Mouse (Mus musculus): ENCODE results near the gene Calu. TPM values are rescaled to one million over a fixed set of nuclear protein-coding genes. Genes with fewer than 3 reads are reported as not detected.

Gene Calu
- total RNA-seq, 2 experiments from 2014 or later, result 69.6 to 72.7 TPM

GRCm38 (mm10) chr6:29415446-29415845, 67.6 kb downstream of the Calu start:
- no peak for DNase-seq (ENCODE audit: extremely low spot score in 1 of 2, low spot score in 1 of 2)

- DNase-seq (ENCODE audit: extremely low spot score in 1 of 2, low spot score in 1 of 2), result no peak
Observed at GRCm38 (mm10) chr6:29420596-29420995, 72.7 kb downstream of the Calu start.

- no peak for DNase-seq (ENCODE audit: extremely low spot score in 1 of 2, low spot score in 1 of 2)
Observed at GRCm38 (mm10) chr6:29425118-29425517, 77.2 kb downstream of the Calu start.

- DNase-seq (ENCODE audit: extremely low spot score in 1 of 2, low spot score in 1 of 2), result no peak
Observed at GRCm38 (mm10) chr6:29426331-29426730, 78.5 kb downstream of the Calu start.

Small RNAs within 50 kb of the gene (microRNA-seq; reads per million reads assigned to microRNA genes)
- 0.18 to 0.80 reads per million in 2 experiments for gene Gm26220
- gene Gm44354, result 0 reads per million in 2 experiments

Other genes with a start within 250 kb of the Calu start
- 10 to 100 TPM; 35.6 to 49.6 TPM for gene Rbm28, start 183.1 kb upstream of the Calu start, total RNA-seq (2021)
- 1 to 10 TPM; 3.2 to 3.6 TPM for gene Prrt4, start 168.5 kb upstream of the Calu start, total RNA-seq (2021)
- gene Impdh1, start 131.7 kb upstream of the Calu start, total RNA-seq (2021), result 10 to 100 TPM; 44.4 to 48.3 TPM
- 1 to 10 TPM; 4.6 to 6.6 TPM for gene Hilpda, start 75.6 kb upstream of the Calu start, total RNA-seq (2021)
- gene Fam71f2, start 68.5 kb upstream of the Calu start, total RNA-seq (2021), result 1 to 10 TPM in 1 of 2 experiments, not detected in 1; 1.0 TPM
- gene Fam71f1, start 28.9 kb upstream of the Calu start, total RNA-seq (2021), result not detected
- gene Opn1sw, start 40.4 kb downstream of the Calu start, total RNA-seq (2021), result under 1 TPM; 0.19 to 0.20 TPM
- gene Ccdc136, start 48.2 kb downstream of the Calu start, total RNA-seq (2021), result 10 to 100 TPM; 59.8 to 60.9 TPM
- gene Flnc, start 85.2 kb downstream of the Calu start, total RNA-seq (2021), result 1 to 10 TPM in 1 of 2 experiments, under 1 TPM in 1; 0.96 to 1.4 TPM
- gene Atp6v1f, start 119.6 kb downstream of the Calu start, total RNA-seq (2021), result 100 to 1,000 TPM; 241 to 263 TPM
- gene Atp6v1fnb, start 123.4 kb downstream of the Calu start, total RNA-seq (2021), result under 1 TPM in 1 of 2 experiments, not detected in 1; 0.59 TPM
- 1 to 10 TPM; 2.1 to 3.0 TPM for gene Kcp, start 159.9 kb downstream of the Calu start, total RNA-seq (2021)
- 1 to 10 TPM; 3.4 to 4.0 TPM for gene Irf5, start 178.6 kb downstream of the Calu start, total RNA-seq (2021)

All from layer of hippocampus, postnatal 25 days (tissue).